Mouse (Mus musculus): ENCODE data around the gene Btbd2. TPM values are rescaled to one million over a fixed set of nuclear protein-coding genes. Genes with fewer than 3 reads are reported as not detected.
"Not testable (repeated sequence)": the region's sequence is repeated elsewhere in the genome, so short reads cannot be mapped to it uniquely, and the experiment has no call there.

Gene Btbd2
- polyA plus RNA-seq, 1 experiment from 2014 or later, result 76.8 TPM

- 88% methylated on average over 9 of the region's 9 CpGs for WGBS
- Histone ChIP-seq H3K9ac (peak overlapping the region; percentile 44; the same call in 1 of the 2 replicates), H3K27me3 (no peaks in the 10 kb centered on the region), H3K4me3 (no peak overlapping the region), H3K4me1 (no peaks in the 10 kb centered on the region), H3K27ac (no peak overlapping the region), H3K36me3 (peaks cover 87% of the 10 kb centered on the region), H3K9me3 (no peaks in the 10 kb centered on the region), H3K4me2 (no peak overlapping the region)
- ATAC-seq (ENCODE audit: insufficient number of reproducible peaks, insufficient read depth, low FRiP score, low TSS enrichment, low read depth), result no peak
Observed at GRCm38 (mm10) chr10:80610116-80610785, 46.6 kb downstream of the Btbd2 start.

- 90% methylated on average over 10 of the region's 10 CpGs for WGBS
- no peak overlapping the region for H3K4me2 ChIP-seq
- H3K27ac ChIP-seq, result no peak overlapping the region
- ATAC-seq (ENCODE audit: insufficient number of reproducible peaks, insufficient read depth, low FRiP score, low TSS enrichment, low read depth), result no peak
- peak overlapping the region; percentile 21; the same call in 1 of the 2 replicates for H3K9ac ChIP-seq
- no peaks in the 10 kb centered on the region for H3K9me3 ChIP-seq
- no peaks in the 10 kb centered on the region for H3K27me3 ChIP-seq
- H3K36me3 ChIP-seq, result peaks cover 78% of the 10 kb centered on the region
- H3K4me1 ChIP-seq, result peaks cover 6% of the 10 kb centered on the region
- H3K4me3 ChIP-seq, result no peak overlapping the region
Observed at GRCm38 (mm10) chr10:80609269-80609924, 47.5 kb downstream of the Btbd2 start.

GRCm38 (mm10) chr10:80608435-80608834 is 48.4 kb downstream of the Btbd2 start:
- 81% methylated on average over 3 of the region's 3 CpGs for WGBS
- H3K36me3 ChIP-seq, result peaks cover 69% of the 10 kb centered on the region

GRCm38 (mm10) chr10:80606737-80607350 is 50.0 kb downstream of the Btbd2 start:
- WGBS, result 92% methylated on average over 34 of the region's 34 CpGs
- peaks cover 23% of the 10 kb centered on the region for H3K4me1 ChIP-seq
- no peak overlapping the region for H3K27ac ChIP-seq
- no peak overlapping the region for H3K4me2 ChIP-seq
- ATAC-seq (ENCODE audit: insufficient number of reproducible peaks, insufficient read depth, low FRiP score, low TSS enrichment, low read depth), result no peak
- no peak overlapping the region for H3K9ac ChIP-seq
- peaks cover 54% of the 10 kb centered on the region for H3K36me3 ChIP-seq
- H3K4me3 ChIP-seq, result no peak overlapping the region
- no peaks in the 10 kb centered on the region for H3K27me3 ChIP-seq
- no peaks in the 10 kb centered on the region for H3K9me3 ChIP-seq

More at GRCm38 (mm10) chr10:80608435-80608834, 48.4 kb downstream of the Btbd2 start:
- no peak for ATAC-seq (ENCODE audit: insufficient number of reproducible peaks, insufficient read depth, low FRiP score, low TSS enrichment, low read depth)
- Histone ChIP-seq H3K9me3 (no peaks in the 10 kb centered on the region), H3K4me1 (peaks cover 15% of the 10 kb centered on the region), H3K4me2 (no peak overlapping the region), H3K27ac (no peak overlapping the region), H3K27me3 (no peaks in the 10 kb centered on the region), H3K4me3 (no peak overlapping the region), H3K9ac (peak overlapping the region; percentile 17; the same call in 1 of the 2 replicates)

GRCm38 (mm10) chr10:80606306-80606705 is 50.6 kb downstream of the Btbd2 start:
- Histone ChIP-seq H3K36me3 (peaks cover 51% of the 10 kb centered on the region), H3K9ac (no peak overlapping the region), H3K4me3 (no peak overlapping the region), H3K4me2 (no peak overlapping the region), H3K4me1 (peaks cover 23% of the 10 kb centered on the region), H3K27ac (no peak overlapping the region), H3K9me3 (no peaks in the 10 kb centered on the region), H3K27me3 (no peaks in the 10 kb centered on the region)
- 84% methylated on average over 23 of the region's 23 CpGs for WGBS
- ATAC-seq (ENCODE audit: insufficient number of reproducible peaks, insufficient read depth, low FRiP score, low TSS enrichment, low read depth), result no peak

GRCm38 (mm10) chr10:80605721-80606120 is 51.1 kb downstream of the Btbd2 start, which contains the start of gene Gm49322:
Gene Gm49322, plus strand, starts transcription at chr10:80606021.
- not testable (repeated sequence) for H3K4me2 ChIP-seq; H3K27ac ChIP-seq; ATAC-seq (ENCODE audit: insufficient number of reproducible peaks, insufficient read depth, low FRiP score, low TSS enrichment, low read depth); H3K9me3 ChIP-seq; H3K4me3 ChIP-seq; H3K27me3 ChIP-seq
- peak within 1 kb of the TSS; percentile 21; the same call in 1 of the 2 replicates for H3K9ac ChIP-seq
- H3K36me3 ChIP-seq, result peaks cover 48% of the 10 kb centered on the region
- H3K4me1 ChIP-seq, result peaks cover 23% of the 10 kb centered on the region
- WGBS, result 82% methylated on average over 4 of the region's 4 CpGs

- Histone ChIP-seq H3K9me3 (no peaks in the 10 kb centered on the region), H3K4me3 (no peak overlapping the region), H3K4me2 (no peak overlapping the region), H3K4me1 (peaks cover 23% of the 10 kb centered on the region), H3K27ac (no peak overlapping the region), H3K36me3 (peaks cover 41% of the 10 kb centered on the region), H3K27me3 (no peaks in the 10 kb centered on the region), H3K9ac (peak overlapping the region; percentile 21; the same call in 1 of the 2 replicates)
- ATAC-seq (ENCODE audit: insufficient number of reproducible peaks, insufficient read depth, low FRiP score, low TSS enrichment, low read depth), result no peak
- 83% methylated on average over 2 of the region's 2 CpGs for WGBS
Observed at GRCm38 (mm10) chr10:80604988-80605387, 51.9 kb downstream of the Btbd2 start.

GRCm38 (mm10) chr10:80604001-80604509 is 52.8 kb downstream of the Btbd2 start:
- WGBS, result 89% methylated on average over 7 of the region's 7 CpGs
- Histone ChIP-seq H3K27me3 (no peaks in the 10 kb centered on the region), H3K4me2 (peak overlapping the region; percentile 94), H3K36me3 (peaks cover 32% of the 10 kb centered on the region), H3K4me1 (peaks cover 23% of the 10 kb centered on the region), H3K9me3 (no peaks in the 10 kb centered on the region), H3K9ac (peak overlapping the region; percentile 74), H3K27ac (0 out of 2 replicates have a peak overlapping the region, but pooled peaks have one; percentile 86), H3K4me3 (peak overlapping the region; percentile 71)
- ATAC-seq (ENCODE audit: insufficient number of reproducible peaks, insufficient read depth, low FRiP score, low TSS enrichment, low read depth), result no peak

GRCm38 (mm10) chr10:80603364-80603763 is 53.5 kb downstream of the Btbd2 start:
- H3K27ac ChIP-seq, result peak overlapping the region; percentile 86
- 34% methylated on average over 7 of the region's 7 CpGs for WGBS

GRCm38 (mm10) chr10:80602698-80603325 is 54.1 kb downstream of the Btbd2 start, which contains the start of the genes Scamp4 and Adat3:
Gene Scamp4, plus strand, starts transcription at chr10:80602872.
Gene Adat3, plus strand, starts transcription at chr10:80602880.
- Histone ChIP-seq H3K27me3 (no peaks in the 10 kb centered on the region), H3K9me3 (no peaks in the 10 kb centered on the region), H3K4me2 (peak within 1 kb of the TSS; percentile 94), H3K4me1 (peaks cover 23% of the 10 kb centered on the region), H3K27ac (peak within 1 kb of the TSS; percentile 86), H3K36me3 (peaks cover 20% of the 10 kb centered on the region), H3K4me3 (peak within 1 kb of the TSS; percentile 71), H3K9ac (peak within 1 kb of the TSS; percentile 74)
- ATAC-seq (ENCODE audit: insufficient number of reproducible peaks, insufficient read depth, low FRiP score, low TSS enrichment, low read depth), result peak; percentile 92
- WGBS, result under 1% methylated on average over 54 of the region's 54 CpGs

More at GRCm38 (mm10) chr10:80603364-80603763, 53.5 kb downstream of the Btbd2 start:
- Histone ChIP-seq H3K9ac (peak overlapping the region; percentile 74), H3K4me3 (peak overlapping the region; percentile 71), H3K36me3 (peaks cover 25% of the 10 kb centered on the region), H3K4me1 (peaks cover 23% of the 10 kb centered on the region), H3K27me3 (no peaks in the 10 kb centered on the region), H3K9me3 (no peaks in the 10 kb centered on the region), H3K4me2 (peak overlapping the region; percentile 94)
- ATAC-seq (ENCODE audit: insufficient number of reproducible peaks, insufficient read depth, low FRiP score, low TSS enrichment, low read depth), result no peak

- Histone ChIP-seq H3K36me3 (no peaks in the 10 kb centered on the region), H3K27me3 (no peaks in the 10 kb centered on the region), H3K4me2 (no peak overlapping the region), H3K4me3 (no peak overlapping the region), H3K9ac (no peak overlapping the region), H3K9me3 (no peaks in the 10 kb centered on the region), H3K4me1 (no peaks in the 10 kb centered on the region), H3K27ac (no peak overlapping the region)
- no peak for ATAC-seq (ENCODE audit: insufficient number of reproducible peaks, insufficient read depth, low FRiP score, low TSS enrichment, low read depth)
- 42% methylated on average over 4 of the region's 4 CpGs for WGBS
Observed at GRCm38 (mm10) chr10:80596318-80596717, 60.6 kb downstream of the Btbd2 start.
